In the genomic region with DNA sequence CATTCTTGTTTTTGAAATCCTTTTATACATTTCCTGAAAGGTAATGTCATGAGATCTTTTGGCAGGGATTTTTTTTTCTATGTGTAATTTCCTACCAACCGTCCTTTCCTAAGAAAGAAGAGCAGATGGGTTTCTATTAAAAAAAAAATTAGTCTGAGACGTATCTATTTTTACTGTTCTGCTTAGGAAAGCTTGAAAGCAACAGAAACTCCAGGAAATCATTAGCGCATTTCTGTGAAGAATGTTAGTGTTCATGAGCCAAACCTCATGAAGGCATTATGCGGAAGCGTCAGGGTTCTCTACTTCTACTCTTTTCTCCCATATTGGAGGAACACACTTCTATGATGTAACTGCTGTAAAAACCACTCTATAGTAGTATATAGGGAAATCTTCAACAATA, we compare ENCODE assay signal across 16 mouse cellular contexts.
"Had no signal": no experiment of that assay in that cellular context is flagged by ENCODE, and none has a peak within 500 bp of the region (broad histone marks: within the 10 kb centered on the region; RNA-seq: fewer than 3 reads in every experiment).

No protein-coding gene starts in this region.

- H3K27me3 ChIP-seq: limb, embryonic 12.5 days; limb, embryonic 15.5 days; midbrain, embryonic 12.5 days; midbrain, embryonic 15.5 days; neural tube, embryonic 12.5 days; neural tube, embryonic 15.5 days had no signal

- H3K4me3 ChIP-seq: limb, embryonic 12.5 days; limb, embryonic 15.5 days; midbrain, embryonic 12.5 days; midbrain, embryonic 15.5 days; neural tube, embryonic 12.5 days; neural tube, embryonic 15.5 days had no signal

- DNase-seq: kidney, postnatal 36 days; liver, postnatal 0 days; lung, embryonic 14.5 days; thymus, adult 18-20 months; thymus, postnatal 36 days had no signal

- H3K4me1 ChIP-seq: limb, embryonic 12.5 days; limb, embryonic 15.5 days; midbrain, embryonic 12.5 days; midbrain, embryonic 15.5 days; neural tube, embryonic 12.5 days; neural tube, embryonic 15.5 days had no signal

- H3K36me3 ChIP-seq: limb, embryonic 12.5 days; limb, embryonic 15.5 days; midbrain, embryonic 12.5 days; midbrain, embryonic 15.5 days; neural tube, embryonic 12.5 days; neural tube, embryonic 15.5 days had no signal

- H3K4me2 ChIP-seq: limb, embryonic 12.5 days; limb, embryonic 15.5 days; liver, embryonic 11.5 days; lung, embryonic 14.5 days; midbrain, embryonic 12.5 days; midbrain, embryonic 15.5 days; neural tube, embryonic 12.5 days; neural tube, embryonic 15.5 days had no signal

- H3K9ac ChIP-seq: limb, embryonic 12.5 days; limb, embryonic 15.5 days; liver, embryonic 14.5 days; liver, postnatal 0 days; lung, embryonic 14.5 days; midbrain, embryonic 12.5 days; midbrain, embryonic 15.5 days; neural tube, embryonic 12.5 days; neural tube, embryonic 15.5 days had no signal

- H3K9me3 ChIP-seq: limb, embryonic 12.5 days; limb, embryonic 15.5 days; midbrain, embryonic 12.5 days; midbrain, embryonic 15.5 days; neural tube, embryonic 12.5 days; neural tube, embryonic 15.5 days had no signal

- H3K27ac ChIP-seq: kidney, postnatal 0 days; limb, embryonic 12.5 days; limb, embryonic 15.5 days; liver, embryonic 14.5 days; macrophage; midbrain, embryonic 12.5 days; midbrain, embryonic 15.5 days; neural tube, embryonic 12.5 days; neural tube, embryonic 15.5 days had no signal

- ATAC-seq: liver, postnatal 0 days; lung, postnatal 0 days had no signal
